9 mouse cellular contexts compared by ENCODE assay signal in genomic region chr14:21143406-21144115, GRCm38 (mm10).
A peak's percentile ranks its signal among the peaks of the same experiment; 100 is the strongest.
DNase-seq lines count a peak whose midpoint lies in the region; ATAC-seq lines count a peak whose summit lies in the region.
"Had no signal": no experiment of that assay in that cellular context is flagged by ENCODE, and none has a peak within 500 bp of the region (broad histone marks: within the 10 kb centered on the region; RNA-seq: fewer than 3 reads in every experiment).

No protein-coding gene starts in this region.

- no peaks in the 10 kb centered on the region for H3K9me3 ChIP-seq in forebrain, embryonic 12.5 days
- H3K9me3 ChIP-seq: liver, embryonic 13.5 days had no signal

- H3K4me2 ChIP-seq in forebrain, embryonic 12.5 days = no peak overlapping the region
- H3K4me2 ChIP-seq: liver, embryonic 13.5 days had no signal

- no peak overlapping the region for H3K9ac ChIP-seq in forebrain, embryonic 12.5 days
- H3K9ac ChIP-seq: liver, embryonic 13.5 days had no signal

- 59% methylated on average over 8 of the region's 8 CpGs for WGBS in forebrain, embryonic 12.5 days

- peak; percentile 51; the same call in 1 of the 2 replicates for ATAC-seq in forebrain, embryonic 12.5 days (ENCODE audit: low FRiP score)

- H3K27me3 ChIP-seq in forebrain, embryonic 12.5 days = no peaks in the 10 kb centered on the region
- H3K27me3 ChIP-seq: liver, embryonic 13.5 days had no signal

- H3K4me3 ChIP-seq in forebrain, embryonic 12.5 days (replicated peaks) = no peak overlapping the region
- H3K4me3 ChIP-seq: liver, embryonic 13.5 days had no signal

- no peaks in the 10 kb centered on the region for H3K36me3 ChIP-seq in forebrain, embryonic 12.5 days (replicated peaks)
- H3K36me3 ChIP-seq: liver, embryonic 13.5 days had no signal

- peak; percentile 12 for DNase-seq in layer of hippocampus, adult 9-10 months (ENCODE audit: low spot score)
- no peak for DNase-seq in layer of hippocampus, adult 8-10 months (ENCODE audit: low spot score in 2 of 2)
- DNase-seq in CD4-positive, CD25-positive, alpha-beta regulatory T cell, adult 2 months (ENCODE audit: low read depth, low spot score) = peak; percentile 54
- DNase-seq in adrenal gland, adult 2 months = peak; percentile 46
- DNase-seq in kidney, postnatal 14 days = peak; percentile 43
- DNase-seq in retina, embryonic 14.5 days (ENCODE audit: low spot score) = peak; percentile 62
- no peak for DNase-seq in cerebellum, adult 11-12 months
- DNase-seq: liver, embryonic 13.5 days had no signal

- peaks cover 3% of the 10 kb centered on the region; the same call in 1 of the 2 replicates for H3K4me1 ChIP-seq in forebrain, embryonic 12.5 days

- peak overlapping the region; percentile 75 for H3K27ac ChIP-seq in forebrain, embryonic 12.5 days
- H3K27ac ChIP-seq: liver, embryonic 13.5 days had no signal

Comparison
In these comparisons a context has a peak if more than half of its experiments do, and no peak if none do; other contexts are left out.
1. DNase-seq: peak in layer of hippocampus, adult 9-10 months (single experiment), CD4-positive, CD25-positive, alpha-beta regulatory T cell, adult 2 months (single experiment), adrenal gland, adult 2 months (single experiment), kidney, postnatal 14 days (single experiment) and retina, embryonic 14.5 days (single experiment); none in layer of hippocampus, adult 8-10 months (0 of 2) and cerebellum, adult 11-12 months (single experiment).